Mouse (Mus musculus) spleen, postnatal 4 days (tissue): ENCODE measurements around the gene Sh3bp5l.
"Not testable (repeated sequence)": the region's sequence is repeated elsewhere in the genome, so short reads cannot be mapped to it uniquely, and the experiment has no call there.

ENCODE experiments used
- DNase-seq, 2 experiments: peaks; one replicate each; pipeline ENCODE4 v3.0.0; 2022; ENCODE audit warnings: low spot score in 2 of 2

Gene Sh3bp5l

DNA sequence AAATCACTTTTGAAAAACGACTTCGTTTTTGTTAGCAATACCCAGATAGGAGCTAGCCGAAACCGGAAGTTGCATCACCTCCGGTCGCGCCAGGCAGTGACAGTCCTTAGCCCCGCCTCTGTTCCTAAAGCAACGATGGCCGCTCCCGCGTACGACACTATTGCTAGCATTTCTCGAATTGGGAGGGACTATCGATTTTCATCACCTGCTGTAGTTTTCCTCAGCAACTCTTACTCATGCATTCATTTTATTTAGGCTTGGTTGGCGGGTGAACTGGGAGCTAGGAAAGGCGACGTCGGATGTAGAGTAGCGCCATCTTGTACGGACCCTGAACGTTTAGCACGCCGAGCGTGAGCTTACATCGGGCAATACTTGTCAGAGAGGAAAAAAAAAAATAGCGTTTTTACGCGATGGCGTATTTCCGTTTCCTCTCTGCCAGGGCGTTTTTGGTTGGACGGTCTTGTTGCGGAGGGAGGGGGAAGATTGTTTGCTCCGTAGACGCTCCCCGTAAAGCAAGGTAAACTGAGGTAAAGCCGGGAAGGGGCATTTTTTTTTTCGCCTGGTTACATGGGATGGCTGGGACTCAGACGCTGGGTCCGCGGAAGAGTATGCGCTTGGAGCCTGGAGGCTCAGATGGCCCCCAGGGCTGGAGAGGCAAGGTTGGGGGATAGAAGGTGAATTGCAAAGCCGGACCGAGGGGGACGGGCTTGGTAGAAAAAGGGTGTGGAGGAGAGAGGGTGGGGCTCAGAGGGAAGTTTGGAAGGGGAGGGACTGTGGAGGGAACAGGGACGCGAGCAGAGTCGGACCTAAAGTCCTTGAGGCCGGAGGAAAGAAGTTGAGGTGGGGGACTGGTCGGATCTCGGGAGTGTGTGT is at the start of gene Sh3bp5l, which contains the start of gene Zfp672:
TSS of gene Sh3bp5l (plus strand) at position 449 of the 873 bp plus-strand sequence.
TSS of gene Zfp672 (minus strand) at position 64 of the 873 bp plus-strand sequence.
- DNase-seq: peak; percentile 87 to 91

DNA sequence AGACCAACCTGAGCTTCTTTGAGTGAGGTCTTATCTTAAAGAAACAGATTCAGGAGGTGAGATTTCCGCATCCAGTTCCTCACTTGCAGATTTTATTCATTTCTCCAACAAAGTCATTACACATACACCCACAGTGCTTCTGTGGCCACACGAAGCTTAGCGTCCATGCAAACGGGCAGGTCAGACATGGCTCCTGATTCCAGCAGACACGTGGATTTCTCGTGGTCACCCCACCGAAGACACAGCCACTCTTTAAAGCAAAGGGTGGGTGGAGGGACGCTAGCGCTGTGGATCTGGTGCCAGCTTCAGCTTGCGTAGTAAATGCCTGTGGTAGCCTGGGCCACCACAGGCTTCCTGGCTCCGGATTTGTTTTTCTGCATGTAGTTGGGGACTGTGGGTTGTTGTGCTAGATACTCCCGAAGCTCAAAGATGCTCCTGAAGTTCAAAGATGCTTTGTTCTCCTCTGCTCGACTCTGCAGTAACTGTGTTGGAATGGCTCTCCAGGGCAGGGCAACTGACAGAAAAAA is 48.5 kb upstream of the Sh3bp5l start:
- no peak for DNase-seq

DNA sequence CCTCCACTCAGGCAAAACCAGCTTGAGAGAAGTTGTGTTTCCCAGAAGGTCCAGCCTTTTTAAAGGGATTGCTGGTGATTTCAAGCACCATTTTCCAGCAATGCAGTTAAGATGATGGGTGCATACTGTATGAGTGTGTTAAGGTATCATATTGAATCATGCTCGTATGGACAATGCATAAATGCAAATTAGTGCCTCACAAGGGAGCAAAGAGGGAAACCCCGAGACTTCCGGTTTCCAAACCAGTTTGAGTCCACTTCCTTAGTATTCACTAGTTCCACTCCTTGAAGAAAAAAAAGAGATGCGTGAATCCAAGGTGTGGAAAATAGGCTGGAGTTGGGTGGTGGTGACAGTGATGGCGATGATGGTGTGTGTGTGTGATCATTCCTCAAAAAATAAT is 48.0 kb upstream of the Sh3bp5l start:
- no peak for DNase-seq

DNA sequence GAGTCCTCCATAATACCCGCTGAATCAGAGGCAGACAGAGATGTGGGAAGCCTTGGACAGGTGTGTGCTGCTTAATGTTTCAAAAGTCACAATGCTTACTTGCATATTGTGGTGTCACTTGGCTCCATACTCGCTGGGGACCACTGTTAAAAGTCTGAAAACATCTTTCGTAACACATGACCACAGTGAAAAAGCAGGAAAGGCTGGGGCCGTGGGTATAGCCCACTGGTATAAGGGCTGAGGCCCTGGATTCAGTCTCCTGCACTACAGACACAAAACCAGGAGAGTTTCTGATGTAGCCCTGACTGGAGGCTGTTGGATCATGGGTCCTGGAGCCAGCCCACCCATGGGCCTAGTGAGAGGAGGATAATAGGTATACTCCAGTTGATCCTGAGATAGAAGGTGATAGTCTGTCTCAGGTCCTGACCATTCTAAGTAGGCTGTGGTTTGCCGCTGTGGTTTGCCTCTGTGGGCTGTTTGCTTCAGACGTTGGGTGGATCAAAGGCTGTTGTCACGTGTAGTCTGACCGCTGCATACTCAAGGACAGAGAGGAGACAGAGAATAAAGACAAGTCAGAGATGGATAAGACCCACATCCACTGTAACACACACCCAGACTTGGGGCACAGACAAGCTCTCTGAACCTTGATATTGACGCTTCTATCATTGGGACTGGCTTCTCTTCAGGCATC is 40.4 kb upstream of the Sh3bp5l start:
- DNase-seq: no peak

DNA sequence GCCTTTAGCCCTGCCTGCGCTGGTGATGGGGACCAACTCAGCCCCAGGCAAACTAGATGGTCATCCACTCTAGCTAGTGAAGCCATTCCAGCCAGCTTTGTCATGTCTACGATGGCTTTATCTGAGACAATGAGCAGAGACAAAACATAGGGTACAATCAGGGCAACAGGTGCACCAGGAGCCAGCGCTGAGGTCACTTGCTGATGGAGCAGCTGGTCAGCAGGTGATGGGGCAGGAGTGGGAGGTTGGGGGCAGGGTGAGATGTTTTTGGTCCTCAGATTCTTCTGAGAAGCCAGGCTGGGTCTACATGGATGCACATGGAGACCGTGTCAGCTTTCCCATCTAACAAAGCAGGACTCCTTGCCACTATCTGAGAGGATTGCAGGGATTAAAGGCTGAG is 39.7 kb upstream of the Sh3bp5l start:
- DNase-seq: no peak

DNA sequence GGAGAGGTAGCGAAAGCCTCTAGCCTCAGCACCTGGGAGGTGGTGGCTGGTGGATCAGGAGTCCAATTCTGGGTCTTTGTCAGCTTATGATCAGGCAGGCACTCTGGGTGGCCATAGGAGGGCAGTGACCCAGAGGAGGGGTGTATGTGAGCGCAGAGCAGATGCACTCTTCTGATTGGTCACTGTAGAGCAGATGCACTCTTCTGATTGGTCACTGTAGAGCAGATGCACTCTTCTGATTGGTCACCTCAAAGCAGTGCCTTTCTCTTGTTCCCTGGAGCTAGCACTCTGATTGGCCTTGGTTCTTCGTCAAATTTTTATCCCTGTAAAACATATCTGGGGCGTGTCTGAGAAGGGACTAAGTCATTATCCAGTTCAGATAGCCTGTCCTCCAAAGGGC is 37.7 kb upstream of the Sh3bp5l start:
- no peak for DNase-seq

DNA sequence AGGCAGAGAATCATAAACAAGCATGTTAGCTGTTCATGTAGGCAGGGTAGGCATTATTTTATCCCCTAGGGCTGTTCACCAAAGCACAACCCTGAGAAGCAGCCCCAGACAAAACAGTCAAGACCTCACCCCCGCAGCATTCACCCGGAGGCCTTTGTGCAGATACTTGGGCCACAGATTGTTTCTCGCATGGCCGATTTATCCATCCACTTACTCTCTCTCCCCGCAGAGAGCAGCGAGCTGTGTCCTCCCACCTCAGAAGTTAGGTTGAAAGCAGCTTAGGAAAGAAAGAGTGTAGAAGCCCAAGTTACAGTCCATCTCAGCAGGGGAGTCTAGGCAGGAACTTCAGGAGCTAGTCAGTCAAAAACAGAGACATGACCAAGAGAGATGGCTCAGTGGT is 33.1 kb upstream of the Sh3bp5l start:
- no peak for DNase-seq

DNA sequence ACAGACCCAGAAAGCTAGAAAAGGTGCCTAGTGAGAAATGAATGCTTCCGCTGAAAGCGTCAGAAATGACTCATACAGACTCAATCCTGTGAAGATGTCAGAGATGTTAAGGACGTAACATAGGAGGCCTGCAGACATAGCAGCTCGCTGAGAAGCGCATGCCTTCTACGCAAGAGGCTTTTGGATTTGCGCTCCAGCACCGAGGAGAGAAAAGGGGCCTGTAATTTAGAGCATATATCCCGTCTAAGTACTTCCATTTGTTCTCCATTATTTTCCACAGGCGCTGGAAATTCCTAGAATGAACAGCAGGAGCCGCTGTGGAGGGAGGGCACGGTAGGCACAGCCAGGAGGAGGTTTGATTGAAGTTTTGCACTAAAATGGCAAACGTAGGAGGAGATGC is 29.5 kb upstream of the Sh3bp5l start:
- DNase-seq: peak; percentile 77 to 88

DNA sequence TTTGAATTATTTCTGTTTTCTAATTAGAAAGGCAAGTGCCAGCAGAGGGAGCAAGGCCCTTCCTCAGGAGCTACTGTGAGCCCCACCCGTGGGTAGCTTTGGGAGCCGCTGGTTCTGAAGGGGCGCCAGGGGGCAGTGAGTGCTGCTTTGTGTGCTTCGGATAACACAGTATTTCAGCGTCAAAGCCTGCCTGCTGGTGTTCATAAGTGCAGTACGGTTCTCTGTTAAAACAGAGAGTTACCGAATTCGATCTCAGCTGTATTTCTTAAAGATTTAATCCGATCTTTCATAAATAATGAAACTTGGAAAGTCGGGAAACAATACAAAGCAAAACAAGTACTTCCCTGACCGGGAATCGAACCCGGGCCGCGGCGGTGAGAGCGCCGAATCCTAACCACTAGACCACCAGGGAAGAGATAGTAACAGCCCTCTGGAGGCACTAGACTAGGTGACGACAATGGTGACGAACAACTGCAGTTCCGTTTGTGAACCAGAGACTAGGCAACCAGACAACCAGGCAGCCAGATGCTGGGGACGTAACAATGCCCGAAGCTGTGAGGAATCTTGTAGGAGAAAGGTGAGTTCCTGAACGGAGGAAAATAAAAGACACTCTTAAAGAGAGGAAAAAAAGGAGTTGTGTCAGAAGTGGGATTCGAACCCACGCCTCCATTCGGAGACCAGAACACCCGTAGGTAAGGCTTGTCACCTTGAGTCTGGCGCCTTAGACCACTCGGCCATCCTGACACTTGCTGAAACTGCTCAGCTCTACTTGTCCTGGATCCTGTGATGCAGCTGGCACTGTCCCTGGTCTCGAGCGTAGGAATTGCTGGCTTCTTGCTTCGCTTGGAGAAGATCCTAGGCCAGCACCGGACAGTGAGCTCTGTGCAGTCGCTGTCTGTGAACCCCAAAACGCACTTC is 28.4 kb upstream of the Sh3bp5l start:
- peak; percentile 93 to 98 for DNase-seq

DNA sequence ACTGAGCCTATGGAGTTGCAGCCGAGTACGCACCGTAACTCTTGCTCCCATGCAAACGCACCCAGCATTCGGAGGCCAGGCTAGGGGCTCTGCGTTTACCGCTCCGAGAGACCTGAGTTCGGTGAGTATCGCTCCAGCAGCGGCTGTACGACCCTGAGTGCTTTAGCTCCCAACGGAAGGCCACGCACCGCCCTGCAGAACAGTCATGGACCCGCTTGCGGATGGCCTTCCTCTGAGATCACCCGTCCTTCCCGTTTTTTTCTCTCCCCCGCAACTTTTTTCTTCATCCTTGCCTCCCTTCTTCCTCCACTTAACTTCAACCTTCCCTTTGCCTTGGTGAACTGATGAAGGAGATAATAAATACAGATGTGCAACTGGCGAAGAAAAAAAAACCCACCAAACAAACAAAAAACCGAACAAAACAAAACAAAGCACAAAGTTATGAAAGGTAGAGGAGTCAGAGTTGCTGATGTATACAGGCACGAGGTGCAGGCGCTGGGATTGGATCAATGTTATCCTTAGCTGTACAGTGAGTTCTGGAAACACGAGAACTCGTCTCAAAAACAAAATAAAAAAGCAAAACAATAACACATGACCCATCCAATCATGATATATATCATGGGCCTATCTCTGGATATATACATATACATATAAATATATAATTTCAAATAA is 27.6 kb upstream of the Sh3bp5l start:
- DNase-seq: no peak

DNA sequence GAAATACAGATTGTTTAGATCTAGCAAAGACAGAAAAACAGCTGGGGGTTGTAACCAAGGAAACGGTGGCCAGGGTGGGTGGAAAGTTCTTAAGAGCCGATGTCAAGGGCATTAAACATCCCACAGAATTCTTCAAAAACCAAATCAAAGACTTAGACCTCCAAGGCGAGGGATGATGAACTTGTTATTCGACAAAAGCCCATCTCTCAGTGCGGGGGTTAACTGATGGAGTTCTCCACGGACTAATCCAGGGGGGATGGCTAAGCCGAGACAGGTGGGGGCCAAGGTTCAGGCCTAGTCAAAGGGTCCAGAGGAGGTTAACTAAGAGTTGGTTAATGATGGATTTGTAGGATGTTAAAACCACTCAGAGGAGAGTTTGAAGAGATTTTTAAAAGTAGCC is 26.9 kb upstream of the Sh3bp5l start:
- DNase-seq: no peak

DNA sequence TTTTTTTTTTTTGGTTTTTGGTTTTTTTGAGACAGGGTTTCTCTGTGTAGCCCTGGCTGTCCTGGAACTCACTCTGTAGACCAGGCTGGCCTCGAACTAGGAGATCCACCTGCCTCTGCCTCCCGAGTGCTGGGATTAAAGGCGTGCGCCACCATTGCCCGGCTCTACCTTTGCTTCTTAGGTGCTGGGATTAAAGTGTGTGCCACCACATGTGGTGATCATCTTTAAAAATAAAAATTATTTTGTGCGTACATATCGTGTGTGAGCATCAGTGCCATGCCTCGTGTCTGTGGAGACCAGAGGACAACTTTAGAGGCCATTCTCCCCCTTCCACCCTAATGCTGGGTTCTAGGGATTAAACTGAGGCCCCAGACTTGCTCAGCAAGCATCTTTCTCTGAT is 25.2 kb upstream of the Sh3bp5l start:
- not testable (repeated sequence) for DNase-seq

DNA sequence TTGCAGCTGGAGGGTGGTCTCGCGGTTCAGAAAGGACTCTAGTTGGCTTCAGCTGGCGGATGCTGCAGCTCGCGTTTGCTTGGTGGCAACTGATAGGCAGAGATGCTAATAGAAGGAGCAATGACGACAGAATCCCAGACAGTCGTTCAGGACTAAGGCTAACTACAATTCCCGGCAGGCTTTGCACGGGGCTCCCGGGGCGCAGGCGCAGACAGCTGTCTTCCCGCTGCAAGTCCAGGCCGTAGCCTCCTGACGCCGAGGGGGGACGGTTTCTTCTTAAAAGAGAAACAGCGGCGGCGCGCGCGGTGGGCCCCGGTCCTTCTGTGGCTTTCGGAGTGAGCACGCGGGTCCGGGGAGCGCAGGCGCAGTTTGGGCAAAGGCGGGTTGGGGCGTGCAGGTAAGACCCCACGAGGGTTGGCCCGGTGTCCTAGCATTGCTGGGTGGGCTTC is 23.6 kb upstream of the Sh3bp5l start, which contains the start of gene Zfp692:
TSS of gene Zfp692 (plus strand) at position 210 of the 449 bp plus-strand sequence.
- DNase-seq: peak; percentile 91 to 96

DNA sequence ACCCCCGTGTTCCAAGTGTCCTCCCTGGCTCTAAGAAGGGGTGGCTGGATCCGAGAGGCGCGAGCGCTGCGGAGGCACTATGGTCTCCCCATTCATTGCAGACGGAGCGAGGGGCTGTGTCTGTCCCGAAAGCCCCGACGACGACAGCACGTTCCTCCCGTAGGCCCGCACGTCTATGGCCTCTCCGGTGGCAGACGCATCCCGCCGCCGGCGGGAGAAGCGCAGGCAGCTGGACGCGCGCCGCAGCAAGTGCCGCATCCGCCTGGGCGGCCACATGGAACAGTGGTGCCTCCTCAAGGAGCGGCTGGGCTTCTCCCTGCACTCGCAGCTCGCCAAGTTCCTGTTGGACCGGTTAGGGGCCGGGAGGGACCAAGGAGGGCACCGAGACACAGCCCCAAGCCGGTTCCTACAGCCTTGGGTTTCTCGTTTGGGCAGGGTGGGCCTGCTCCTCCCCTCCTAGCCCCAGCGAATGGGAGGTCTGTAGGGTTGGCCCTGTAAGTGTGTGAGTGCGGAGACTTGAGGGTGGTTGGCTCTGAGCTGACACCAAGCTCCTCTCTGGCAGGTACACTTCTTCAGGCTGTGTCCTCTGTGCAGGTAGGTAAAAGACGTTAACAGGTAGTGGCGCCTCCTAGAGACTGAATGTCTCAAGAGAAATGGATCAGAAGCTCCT is 23.0 kb upstream of the Sh3bp5l start:
- DNase-seq: peak; percentile 63 to 83

DNA sequence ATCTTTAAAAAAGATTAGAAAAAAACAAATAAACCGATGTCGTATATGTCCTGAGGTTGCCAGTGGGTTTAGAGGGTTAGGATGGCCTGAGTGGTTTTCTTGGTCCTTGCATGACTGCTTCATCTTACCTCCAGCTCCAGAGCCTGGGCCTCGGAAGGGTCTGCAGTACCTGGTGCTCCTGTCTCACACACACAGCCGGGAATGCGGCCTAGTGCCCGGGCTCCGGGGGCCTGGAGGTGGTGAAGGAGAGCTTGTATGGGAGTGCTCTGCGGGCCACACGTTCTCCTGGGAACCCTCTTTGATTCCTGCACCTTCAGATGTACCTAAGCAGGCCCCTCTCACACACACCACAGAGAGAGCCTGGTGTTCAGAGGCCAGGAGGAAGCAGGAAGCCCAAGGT is 21.9 kb upstream of the Sh3bp5l start:
- DNase-seq: no peak

DNA sequence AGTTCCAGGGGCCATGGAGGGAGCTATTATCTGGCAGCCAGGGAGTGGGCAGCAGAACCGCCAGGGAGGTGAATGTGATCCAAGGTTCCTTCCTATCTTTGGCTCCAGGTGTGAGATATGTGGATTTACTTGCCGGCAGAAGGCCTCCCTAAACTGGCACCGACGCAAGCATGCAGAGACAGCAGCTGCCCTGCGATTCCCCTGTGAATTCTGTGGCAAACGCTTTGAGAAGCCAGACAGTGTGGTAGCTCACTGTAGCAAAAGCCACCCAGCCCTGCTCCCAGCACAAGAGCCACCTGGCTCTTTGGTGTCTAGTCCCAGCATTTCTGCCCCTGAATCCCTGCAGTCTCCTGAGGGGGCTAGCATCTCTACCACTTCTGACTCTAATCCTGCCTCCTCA is 16.5 kb upstream of the Sh3bp5l start:
- DNase-seq: no peak

DNA sequence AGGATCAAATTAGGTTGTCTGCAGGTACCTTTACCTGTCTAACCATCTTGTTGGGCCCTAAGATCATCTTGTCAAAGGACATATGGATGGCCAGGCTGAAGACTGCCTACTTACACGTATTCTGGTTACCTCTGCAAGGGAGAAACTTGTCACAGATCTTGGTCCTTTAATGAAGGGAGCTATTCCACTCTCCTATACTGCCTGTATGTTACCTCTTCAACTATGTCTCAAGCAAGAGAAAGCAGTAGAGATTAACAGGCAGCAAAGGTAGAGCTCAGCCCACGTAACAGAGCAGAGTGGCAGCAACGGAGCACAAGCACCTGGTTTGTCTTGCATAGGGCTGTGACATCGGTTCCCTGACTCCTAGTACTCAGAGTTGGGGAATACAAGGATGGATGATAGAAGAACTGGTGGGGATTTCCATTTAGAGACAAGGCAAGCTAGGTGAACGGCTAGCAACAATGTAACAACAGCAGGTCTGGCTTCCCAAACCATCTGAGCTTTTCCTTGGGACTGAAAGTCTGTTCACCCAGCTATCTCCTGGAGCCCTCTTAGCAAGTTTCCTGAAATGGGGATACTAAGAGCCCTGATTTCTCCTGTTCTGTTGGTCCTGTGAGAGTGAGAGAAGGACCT is 14.9 kb upstream of the Sh3bp5l start:
- no peak for DNase-seq

DNA sequence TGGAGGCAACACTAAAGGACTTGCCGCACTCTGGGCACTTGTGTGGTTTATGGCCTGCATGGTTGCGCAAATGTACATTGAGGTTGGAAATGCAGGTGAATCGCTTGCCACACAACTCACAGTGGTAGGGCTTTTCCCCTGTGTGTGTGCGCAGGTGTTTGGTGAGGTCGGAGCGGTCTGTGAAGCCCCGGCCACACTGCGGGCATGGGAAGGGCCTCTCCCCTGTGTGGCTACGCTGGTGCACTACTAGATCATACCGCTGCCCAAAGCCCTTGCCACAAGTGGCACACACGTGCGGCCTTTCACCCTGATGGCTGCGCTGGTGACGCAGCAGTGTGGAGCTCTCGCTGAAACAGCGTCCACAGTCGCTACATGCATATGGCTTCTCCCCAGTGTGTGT is 14.2 kb upstream of the Sh3bp5l start:
- DNase-seq: peak in 1 of 2 experiments; percentile 63

DNA sequence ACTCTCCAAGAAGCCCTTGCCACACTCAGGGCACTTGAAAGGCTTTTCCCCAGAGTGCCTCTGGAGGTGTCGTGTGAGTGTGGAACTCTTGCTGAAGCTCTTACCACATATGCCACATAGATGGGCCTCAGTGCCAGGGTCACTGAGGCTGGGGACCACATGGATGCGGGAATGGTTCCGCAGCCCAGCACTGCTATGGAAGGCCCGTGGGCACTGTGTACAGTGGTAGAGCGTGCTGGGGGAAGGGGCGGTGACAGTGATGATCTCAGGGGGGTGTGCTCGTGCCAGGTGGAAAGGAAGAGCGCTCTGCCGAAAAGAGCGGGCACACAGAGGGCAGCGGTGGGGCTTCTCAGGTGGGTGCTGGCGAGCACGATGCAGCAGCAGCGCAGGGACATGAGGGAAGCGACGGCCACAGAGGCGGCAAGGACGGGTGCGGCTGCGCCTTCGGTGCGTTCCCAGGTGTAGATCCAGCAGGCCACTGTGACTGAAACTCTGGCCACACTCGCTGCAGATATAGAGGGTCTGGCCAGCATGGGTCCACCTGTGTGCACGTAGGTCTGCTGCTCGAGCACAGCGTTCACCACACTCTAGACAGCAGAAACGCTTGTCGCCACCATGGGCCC is 13.6 kb upstream of the Sh3bp5l start:
- peak in 1 of 2 experiments; percentile 60 for DNase-seq
